Mouse (Mus musculus): ENCODE results near the gene Wdr17. TPM values are rescaled to one million over a fixed set of nuclear protein-coding genes. Genes with fewer than 3 reads are reported as not detected.

Gene Wdr17
- total RNA-seq (2015; ENCODE audit: low replicate concordance), result not detected in 2 replicates
- total RNA-seq (2017; ENCODE audit: low replicate concordance), result not detected in 2 replicates

DNA sequence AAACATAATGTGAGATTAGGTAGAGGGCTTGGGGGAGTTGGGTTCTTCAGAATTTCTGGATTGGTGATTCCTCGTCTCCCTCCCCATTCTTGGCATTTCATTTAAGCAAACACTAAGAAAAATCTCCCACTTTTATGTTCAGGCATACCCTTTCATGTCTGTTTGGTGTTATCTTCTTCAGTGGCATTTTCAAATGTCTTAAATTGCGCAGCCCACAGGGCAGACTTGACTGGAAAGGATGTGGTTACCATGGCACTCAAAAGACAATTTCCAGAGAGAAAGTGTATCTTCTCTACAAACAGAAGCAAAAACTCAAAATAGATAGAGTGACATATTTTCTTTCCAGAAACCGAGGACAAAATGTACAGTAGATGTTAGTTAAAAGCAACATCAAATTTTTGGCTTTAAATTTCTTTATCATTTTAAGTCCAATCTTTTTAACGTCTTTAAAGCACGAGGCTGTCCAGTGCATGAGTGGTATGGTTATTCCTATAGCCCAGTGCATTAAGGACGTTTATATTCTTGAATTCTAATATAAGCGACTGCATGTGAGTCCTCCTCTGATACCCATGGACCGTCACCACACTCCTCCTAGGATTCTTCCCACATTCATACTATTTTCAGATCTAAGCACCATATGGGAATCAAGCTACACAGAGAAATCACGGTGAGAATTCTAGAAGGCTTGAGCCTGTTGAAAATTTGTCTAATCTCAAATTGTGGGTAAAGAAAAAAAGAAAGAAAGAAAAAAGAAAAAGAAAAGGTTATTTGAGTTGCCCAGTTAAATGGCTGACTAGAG is at the start of gene Wdr17:
Wdr17 (minus strand) TSS at position 198 of the 799 bp plus-strand sequence.
- no peak for ATAC-seq (replicated peaks; ENCODE audit: low FRiP score, poor library complexity, severe bottlenecking)

GRCm38 (mm10) chr8:54932306-54932705 is 45.3 kb upstream of the Wdr17 start:
- ATAC-seq (replicated peaks; ENCODE audit: low FRiP score, poor library complexity, severe bottlenecking), result no peak

GRCm38 (mm10) chr8:54924936-54925335 is 38.0 kb upstream of the Wdr17 start:
- no peak for ATAC-seq (replicated peaks; ENCODE audit: low FRiP score, poor library complexity, severe bottlenecking)

DNA sequence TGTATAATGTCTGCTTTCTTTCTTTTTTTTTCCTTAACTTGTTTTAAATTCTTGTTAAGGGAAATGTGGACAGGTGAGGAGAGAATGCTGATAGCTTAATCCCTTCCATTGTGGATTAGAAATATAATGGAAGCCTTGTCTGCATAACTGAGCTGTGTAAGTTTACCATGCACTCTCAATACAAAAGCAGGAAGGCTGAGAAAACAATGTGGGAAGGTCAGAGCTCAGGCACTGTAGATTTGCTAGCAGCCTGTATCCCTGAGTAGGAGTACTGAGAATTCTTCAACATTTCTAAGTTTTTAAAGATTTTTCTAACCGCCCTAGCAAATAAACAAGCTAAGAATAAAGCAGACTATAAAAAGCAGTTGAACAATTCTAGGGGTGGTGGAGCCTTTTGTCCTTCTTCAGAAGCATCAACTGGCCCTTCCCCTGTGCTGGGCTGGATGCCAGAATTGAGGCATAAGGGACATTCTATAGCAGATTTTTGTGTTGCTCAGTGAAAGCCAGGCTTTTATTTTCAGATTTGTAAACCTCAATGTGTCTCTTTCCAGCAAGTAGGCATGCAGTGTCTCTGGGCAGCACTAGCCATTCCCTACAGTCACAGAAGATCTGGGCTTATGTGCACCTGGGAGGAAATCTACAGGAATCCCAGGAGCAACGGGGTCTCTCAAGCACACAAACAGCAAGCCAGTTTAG is 35.3 kb upstream of the Wdr17 start:
- no peak for ATAC-seq (replicated peaks; ENCODE audit: low FRiP score, poor library complexity, severe bottlenecking)

GRCm38 (mm10) chr8:54917710-54918109 is 30.7 kb upstream of the Wdr17 start:
- no peak for ATAC-seq (replicated peaks; ENCODE audit: low FRiP score, poor library complexity, severe bottlenecking)

GRCm38 (mm10) chr8:54912891-54913290 is 25.9 kb upstream of the Wdr17 start:
- ATAC-seq (replicated peaks; ENCODE audit: low FRiP score, poor library complexity, severe bottlenecking), result no peak

DNA sequence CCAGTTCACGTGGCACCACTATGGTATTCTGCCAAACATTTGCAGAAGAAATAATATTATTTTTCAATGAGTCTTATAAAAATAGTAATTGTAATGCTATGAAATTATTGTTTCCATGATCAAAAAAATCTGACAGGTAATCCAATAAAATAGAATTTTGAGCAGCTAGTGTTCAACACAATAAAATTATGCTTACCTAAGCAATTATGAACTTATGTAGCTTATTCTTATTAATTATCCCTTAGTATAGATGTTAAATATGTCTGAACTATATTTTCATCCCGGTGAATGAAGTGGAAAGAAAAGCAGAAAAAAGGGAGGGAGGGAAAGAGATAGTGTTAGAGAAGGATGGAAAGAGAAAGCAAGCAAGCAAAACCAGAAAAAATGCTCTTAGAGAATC is 12.5 kb upstream of the Wdr17 start:
- no peak for ATAC-seq (replicated peaks; ENCODE audit: low FRiP score, poor library complexity, severe bottlenecking)

DNA sequence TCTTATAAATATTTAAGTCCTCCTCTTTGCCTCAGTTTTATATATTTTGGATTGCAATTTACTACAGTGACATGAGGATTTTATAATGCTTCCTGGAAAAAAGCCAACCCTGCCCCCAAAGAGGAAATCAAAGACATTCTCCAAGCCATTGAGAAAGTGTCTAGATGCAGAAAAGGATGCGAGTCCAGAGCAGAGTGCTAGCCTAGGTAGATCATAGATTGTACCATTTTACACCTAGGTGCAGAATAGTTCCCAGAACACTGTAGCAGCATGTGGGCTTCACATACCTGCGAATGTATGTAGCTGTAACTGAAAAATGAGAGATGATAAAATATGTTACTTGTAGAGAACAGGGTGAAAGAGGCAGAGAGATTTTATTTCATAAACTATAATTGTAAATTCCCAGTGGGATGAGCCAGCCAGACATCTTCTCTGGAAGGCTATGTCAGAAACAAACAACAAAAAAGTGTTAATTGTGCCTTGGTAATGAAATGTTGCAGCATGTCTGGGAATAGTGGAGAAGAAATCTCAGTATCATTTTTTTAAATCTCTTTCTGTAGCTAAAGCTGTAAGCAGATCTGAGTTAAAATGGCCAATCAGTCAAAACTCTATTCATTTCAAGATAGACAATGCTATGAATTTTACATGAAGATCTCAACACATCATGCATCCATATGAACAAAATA is 7.8 kb upstream of the Wdr17 start:
- ATAC-seq (replicated peaks; ENCODE audit: low FRiP score, poor library complexity, severe bottlenecking), result no peak

GRCm38 (mm10) chr8:54894180-54894579 is 7.2 kb upstream of the Wdr17 start:
- no peak for ATAC-seq (replicated peaks; ENCODE audit: low FRiP score, poor library complexity, severe bottlenecking)

DNA sequence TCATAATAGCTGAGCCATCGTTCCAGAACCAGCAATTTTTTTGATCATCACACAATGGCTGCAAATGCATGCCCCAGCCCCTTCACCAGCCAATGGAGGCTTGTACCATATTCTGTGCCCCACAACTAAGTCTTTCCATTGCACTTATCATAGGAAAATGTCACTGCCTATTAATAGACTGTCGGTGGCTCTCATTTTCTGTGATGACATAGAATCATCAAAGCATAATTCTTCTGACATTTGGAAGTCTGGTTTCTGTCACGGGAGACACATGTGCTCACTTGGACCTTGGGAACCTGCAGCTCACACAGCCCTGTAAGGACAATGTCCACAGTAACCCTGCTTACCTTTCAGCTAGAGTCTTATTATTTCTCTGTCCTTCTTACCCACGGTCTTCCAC is 424 bp downstream of the Wdr17 start:
- no peak for ATAC-seq (replicated peaks; ENCODE audit: low FRiP score, poor library complexity, severe bottlenecking)

- no peak for ATAC-seq (replicated peaks; ENCODE audit: low FRiP score, poor library complexity, severe bottlenecking)
Measured at GRCm38 (mm10) chr8:54876458-54876857, 10.5 kb downstream of the Wdr17 start.

DNA sequence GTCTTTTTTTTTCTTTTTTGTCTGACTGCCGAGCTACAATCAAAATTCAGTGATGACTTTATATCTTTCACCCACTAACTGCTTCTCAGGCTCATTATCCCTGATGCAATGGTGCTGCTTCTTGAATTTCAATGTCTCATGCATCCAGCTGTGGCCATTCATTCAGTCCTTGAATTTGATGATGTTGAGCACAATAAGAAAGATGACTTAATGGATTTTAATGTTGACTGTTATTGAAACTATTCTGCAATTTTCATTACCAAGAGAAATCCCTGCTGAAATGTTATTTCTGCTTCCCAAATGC is 22.3 kb downstream of the Wdr17 start:
- ATAC-seq (replicated peaks; ENCODE audit: low FRiP score, poor library complexity, severe bottlenecking), result no peak

GRCm38 (mm10) chr8:54864038-54864760 is 22.8 kb downstream of the Wdr17 start:
- ATAC-seq (replicated peaks; ENCODE audit: low FRiP score, poor library complexity, severe bottlenecking), result no peak

DNA sequence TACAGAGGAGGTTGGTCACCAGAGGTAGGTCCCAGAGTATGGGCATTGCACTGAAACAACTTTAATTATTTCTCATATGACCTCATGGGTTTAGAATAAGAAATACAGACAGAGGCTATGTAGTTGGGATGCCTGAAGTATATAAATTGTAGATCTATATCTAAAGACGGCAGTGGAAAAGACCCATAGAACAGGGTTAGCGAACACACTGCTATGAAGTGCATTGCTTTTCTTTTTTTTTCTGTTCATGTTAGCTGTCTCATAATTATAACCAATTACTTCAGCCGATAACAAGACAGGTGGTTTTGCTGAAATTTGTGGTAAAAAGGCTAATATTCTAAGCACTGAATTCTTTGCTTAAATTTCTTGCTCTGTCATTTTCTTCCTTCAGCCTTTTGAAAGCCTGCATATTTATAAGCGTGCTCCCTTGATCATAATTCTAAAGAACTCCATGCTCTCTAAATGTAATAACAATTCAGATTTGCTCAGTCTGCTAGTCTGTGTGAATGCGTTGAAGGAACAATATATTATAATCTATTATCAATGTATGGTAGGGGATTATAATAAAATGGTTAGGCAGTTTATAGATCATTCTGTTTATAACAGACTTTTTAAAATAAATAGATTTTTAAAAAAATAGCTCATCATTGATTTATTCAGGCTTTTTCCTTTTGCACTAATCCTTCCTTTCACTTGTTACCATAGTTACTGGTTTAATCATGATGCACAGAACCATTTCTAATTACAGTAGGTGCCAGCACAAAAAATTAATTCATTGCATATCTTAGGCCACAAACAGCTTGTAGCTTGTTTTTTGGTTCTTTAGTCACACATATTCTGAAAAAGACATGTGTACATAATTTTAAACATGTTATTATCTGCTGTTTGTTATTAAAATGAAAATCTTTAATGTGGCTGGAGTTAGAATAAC is 50.7 kb downstream of the Wdr17 start:
- no peak for ATAC-seq (replicated peaks; ENCODE audit: low FRiP score, poor library complexity, severe bottlenecking)

- no peak for ATAC-seq (replicated peaks; ENCODE audit: low FRiP score, poor library complexity, severe bottlenecking)
Measured at GRCm38 (mm10) chr8:54829794-54830426, 57.1 kb downstream of the Wdr17 start.

DNA sequence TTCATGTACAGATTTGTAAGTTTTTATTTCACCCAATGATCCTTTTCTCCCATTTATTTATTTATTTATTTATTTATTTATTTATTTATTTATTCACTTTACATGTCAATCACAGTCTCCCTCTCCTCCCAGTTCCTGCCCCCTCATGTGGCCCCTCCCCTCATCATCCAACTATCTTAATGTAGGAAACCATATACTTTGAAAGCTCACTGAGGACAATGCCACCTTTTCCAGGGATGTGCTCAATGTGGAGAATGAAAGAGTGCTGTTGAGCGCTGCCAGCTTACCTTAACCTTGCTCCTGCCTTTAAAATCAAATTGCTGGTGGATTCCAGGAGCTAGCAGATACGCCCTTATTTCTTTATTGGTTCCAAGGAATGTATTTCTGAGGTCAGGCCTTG is 59.0 kb downstream of the Wdr17 start:
- no peak for ATAC-seq (replicated peaks; ENCODE audit: low FRiP score, poor library complexity, severe bottlenecking)

DNA sequence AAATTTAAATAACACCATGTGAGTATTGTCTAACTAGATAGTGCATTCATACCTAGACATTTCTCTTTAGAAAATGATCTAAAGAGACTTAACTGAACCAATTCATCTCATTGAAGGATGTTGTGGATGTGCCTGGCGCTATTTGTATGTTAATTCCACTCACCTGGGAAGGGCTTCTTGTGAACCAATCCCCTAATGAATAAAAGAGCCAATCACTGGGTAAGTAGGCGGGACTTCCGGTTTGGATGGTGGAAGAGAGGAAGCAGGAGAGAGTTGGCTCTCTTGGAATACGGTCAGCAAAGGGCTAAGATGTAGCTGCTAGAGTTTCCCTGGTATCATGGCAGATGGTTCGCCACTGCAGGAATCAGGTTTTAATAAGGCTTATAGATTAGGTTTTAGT is 64.0 kb downstream of the Wdr17 start:
- ATAC-seq (replicated peaks; ENCODE audit: low FRiP score, poor library complexity, severe bottlenecking), result no peak

DNA sequence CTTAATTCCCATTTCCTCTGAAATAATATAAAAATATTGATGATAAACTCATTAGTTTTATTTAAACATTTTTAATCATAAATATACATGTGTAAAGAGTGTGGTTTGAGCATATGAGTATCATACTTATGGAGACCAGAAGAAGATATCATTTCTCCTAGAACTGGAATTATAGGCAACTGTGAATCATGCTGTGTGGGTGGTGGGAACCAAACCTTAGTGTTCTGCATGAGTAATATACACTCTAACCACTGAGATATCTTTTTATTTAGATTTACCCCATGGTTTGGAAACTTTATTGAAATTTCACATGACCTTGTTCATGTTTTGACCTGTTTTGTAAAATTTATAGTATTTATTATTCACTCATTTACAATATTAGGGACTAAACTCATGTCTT is 68.3 kb downstream of the Wdr17 start:
- no peak for ATAC-seq (replicated peaks; ENCODE audit: low FRiP score, poor library complexity, severe bottlenecking)

DNA sequence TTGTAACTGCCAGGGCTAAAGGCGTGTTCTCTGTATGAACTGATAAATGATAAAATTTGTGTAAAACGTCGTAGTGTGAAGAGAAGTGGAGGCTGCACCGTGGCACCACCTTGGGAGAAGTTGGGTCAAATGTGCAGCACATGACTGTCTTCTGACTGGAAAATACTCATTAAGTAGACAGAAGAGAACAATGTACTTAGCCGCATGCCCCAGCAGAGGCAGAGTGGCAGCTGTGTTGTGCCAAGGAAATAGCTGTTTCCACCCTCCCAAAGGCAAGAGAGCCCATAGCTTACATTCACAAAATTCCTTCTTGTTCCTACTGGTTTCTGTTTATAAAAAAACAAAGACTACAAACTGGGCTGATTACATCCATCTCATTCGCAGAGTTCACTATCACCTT is 78.8 kb downstream of the Wdr17 start:
- no peak for ATAC-seq (replicated peaks; ENCODE audit: low FRiP score, poor library complexity, severe bottlenecking)
